Mouse (Mus musculus) retina, adult 2 months (tissue): ENCODE measurements at regions not wholly inside any gene's neighbourhood (a gene's known extent, or its start where the extent isn't known, plus 50 kb on each side); places are given as distances from the start of the nearest gene placed in this dataset.

Experiments
- DNase-seq: peaks from one replicate; pipeline ENCODE4 v3.0.0-alpha.2; 2012; ENCODE audit warnings: low read depth, low spot score

GRCm38 (mm10) chr11:7508861-7509260 lies 295.1 kb upstream of the Igfbp3 start:
- no peak for DNase-seq

DNA sequence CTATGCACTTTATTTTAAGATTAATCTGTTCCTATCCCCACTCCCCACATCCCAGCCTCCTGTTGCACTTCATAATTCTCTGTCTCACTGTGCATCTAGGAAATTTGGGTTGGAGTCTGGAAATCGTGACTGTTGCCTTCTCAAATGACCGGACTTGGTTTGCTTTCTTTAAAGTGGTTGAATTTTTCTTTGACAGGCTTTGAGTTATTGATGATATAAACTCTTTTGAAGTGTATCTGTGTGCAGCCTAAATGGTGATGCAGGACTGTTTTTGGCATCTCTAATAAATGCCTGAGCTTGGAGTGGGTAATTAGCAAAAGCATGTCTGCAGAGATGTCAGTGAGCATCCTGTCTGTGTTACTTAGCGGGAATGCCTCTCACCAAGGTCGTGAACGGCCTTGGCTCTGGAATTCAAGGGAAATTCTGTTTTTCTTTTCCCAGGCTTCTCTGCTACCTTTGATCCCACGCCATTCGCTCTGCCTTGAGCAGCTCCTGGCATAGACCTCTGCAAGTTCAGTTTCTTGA lies 292.8 kb upstream of the Igfbp3 start:
- no peak for DNase-seq

GRCm38 (mm10) chr11:7504651-7505321 lies 291.1 kb upstream of the Igfbp3 start:
- DNase-seq: no peak

GRCm38 (mm10) chr11:7502679-7503078 lies 289.0 kb upstream of the Igfbp3 start:
- DNase-seq: no peak

- DNase-seq: no peak
Measured at GRCm38 (mm10) chr11:7502045-7502444, 288.3 kb upstream of the Igfbp3 start.

DNA sequence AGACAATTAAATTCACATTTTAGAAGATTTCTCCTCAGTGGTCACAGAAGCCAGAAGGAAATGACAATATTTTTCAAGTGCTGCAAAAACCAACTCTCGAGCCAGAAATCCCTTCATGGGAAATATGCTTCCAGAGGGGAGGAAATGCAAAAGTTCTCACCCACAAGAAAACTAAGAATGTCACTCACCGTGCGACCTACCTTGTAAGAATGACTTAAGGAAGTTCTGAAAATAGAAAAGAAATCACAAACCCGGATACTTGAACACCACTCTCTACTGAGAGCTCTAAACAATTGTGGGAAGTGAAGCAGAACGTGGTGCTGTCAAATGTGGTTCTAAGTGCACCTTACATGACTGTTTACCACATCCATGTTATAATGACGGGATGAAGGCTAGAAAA lies 284.1 kb upstream of the Igfbp3 start:
- DNase-seq: no peak

DNA sequence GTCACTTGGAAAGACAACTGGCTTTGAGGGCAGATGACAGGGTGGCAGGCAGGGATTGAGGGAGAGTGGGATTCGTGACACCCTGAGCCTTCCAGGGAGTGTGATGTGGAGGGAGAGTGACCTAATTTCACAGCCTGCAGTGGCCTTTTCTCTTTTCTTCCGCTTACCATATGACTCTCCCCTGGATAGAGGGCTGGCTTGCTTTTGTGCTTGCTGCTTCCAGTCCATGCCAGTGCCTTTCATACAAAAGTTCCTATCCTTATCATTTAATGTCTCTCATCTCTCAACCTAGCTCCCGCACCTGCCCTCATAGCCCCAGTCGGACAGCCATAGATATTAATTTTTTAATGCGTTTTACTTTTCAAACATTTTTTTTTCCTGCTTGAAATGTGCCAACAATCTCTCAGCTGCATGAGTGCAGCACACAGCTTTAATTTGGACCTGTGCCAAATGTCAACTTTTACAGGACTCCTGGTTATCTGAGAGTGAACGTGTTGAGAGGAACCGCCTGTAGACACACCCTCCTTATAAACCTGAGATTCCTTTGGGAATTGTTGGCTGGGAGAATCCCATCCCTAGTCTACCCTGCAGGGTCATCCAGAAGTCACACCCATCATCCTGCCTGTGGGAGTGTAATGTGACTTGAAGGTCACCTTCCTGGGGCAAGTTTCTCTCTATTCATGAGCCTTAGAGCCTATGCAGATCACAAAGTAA lies 260.3 kb upstream of the Igfbp3 start:
- DNase-seq: no peak

DNA sequence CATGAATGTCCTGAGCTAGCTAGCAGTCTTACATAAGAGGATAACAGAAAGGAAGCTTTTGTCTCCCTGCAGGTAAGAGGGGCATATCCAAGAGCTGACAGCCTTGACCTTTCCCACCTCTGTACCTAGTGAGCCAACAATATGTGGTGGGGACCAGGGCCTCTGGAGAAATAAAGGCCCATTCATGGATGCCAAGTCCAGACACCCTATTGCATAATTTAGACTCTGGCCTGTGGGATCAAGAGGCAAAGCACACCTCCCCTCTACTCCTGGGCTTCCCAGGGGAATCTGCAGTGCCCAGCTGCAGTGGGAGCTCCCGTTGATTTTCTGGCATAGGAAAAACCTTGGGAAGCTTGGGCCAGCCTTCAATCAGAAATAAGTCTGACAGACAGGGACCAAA lies 251.8 kb upstream of the Igfbp3 start:
- DNase-seq: no peak

DNA sequence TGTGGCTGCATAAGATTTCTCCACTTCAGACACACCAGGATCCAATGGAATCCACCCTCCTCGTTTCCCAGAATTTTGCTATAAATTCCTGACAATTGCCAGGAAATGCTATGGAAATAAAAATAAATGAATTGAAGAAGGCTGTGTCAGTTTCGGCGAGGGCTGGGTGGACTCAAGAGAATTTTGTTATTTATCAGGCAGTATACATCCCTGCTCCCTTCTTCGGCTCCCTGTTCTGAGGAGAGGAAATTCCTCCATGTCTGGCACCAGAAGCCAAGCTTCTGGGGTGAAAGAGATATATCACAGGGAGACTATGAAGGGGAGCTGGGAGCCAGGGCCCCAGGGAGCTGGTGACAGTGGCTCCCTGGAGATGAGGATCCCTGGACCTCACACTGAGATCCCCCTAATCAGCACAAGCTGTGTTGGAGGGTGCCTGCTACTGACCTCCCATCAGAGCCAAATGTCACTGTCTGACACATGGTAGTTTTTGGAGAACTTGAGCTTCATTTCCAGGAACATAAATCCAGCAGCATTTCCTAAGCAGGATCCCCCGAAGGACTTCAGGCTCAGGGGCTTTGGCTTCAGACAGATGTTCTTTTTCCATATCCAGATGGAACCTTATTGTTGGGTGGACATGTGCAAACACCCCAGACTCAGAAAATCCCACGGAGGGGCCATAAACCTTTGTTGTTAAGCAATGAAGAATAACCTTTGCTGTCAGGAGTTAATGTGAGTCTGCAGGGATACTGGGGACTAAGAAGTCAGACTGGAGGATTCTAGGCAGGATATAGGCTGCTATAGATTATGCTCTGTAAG lies 248.4 kb upstream of the Igfbp3 start:
- no peak for DNase-seq

DNA sequence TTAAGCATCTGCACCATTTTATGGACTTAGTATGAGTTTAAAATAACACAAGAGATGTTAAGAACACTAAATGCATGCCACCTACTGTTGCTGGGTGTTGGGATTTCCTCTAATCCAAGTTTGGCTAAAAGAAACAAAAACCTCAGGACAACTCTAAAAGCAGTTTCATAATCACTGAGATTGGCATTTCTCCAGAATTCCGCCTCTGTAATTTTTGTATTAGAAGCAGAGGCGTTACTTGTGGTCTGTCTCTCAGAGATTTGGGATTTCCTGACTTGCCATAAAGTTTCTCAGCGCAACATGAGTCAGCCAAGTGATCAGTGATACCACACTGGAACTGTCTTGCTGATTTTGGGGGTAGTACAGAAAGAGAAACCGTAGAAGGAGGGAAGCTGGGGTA lies 238.0 kb upstream of the Igfbp3 start:
- no peak for DNase-seq

DNA sequence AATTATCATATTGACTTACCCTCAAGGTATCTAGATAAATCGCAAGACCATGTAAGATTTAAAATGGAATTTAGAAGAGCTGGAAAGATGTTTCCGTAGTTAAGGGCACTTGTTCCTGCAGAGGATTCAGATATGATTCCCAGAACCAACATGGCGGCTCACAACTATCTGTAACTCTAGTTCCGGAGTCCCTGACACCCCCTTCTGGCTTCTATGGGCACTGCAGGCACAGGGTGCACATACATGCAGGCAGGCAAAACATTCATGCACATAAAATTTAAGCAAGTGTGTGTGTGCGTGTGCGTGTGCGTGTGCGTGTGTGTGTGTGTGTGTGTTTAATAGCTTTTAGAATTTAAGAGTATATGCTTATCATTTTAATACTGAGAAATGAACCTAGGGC lies 230.8 kb upstream of the Igfbp3 start:
- DNase-seq: no peak

- no peak for DNase-seq
Measured at GRCm38 (mm10) chr11:7439276-7439675, 225.6 kb upstream of the Igfbp3 start.

- DNase-seq: no peak
Measured at GRCm38 (mm10) chr11:7434591-7434990, 220.9 kb upstream of the Igfbp3 start.

DNA sequence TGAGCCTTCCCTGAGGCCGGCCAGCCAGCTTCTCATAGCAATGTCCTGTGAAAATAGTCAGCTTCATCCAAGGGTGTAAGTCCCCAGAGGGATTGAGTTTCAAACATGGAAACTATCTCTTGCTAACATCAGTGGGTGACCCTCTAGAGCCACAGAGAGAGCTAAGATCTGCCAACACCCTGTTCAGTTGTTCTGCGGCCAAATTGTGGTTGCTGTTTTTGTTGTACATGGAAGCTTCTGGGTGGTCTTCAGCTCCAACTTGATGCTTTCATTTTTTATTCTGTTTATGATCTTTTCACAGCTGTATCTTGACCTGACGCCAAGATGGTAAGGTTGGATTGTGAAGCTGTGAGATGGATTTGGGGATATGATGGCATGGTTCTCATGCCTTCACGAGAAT lies 214.0 kb upstream of the Igfbp3 start:
- no peak for DNase-seq

GRCm38 (mm10) chr11:7425233-7425632 lies 211.5 kb upstream of the Igfbp3 start:
- DNase-seq: no peak

GRCm38 (mm10) chr11:7424082-7424471 lies 210.4 kb upstream of the Igfbp3 start:
- no peak for DNase-seq

- DNase-seq: no peak
Measured at GRCm38 (mm10) chr11:7423276-7424081, 209.8 kb upstream of the Igfbp3 start.

- DNase-seq: no peak
Measured at GRCm38 (mm10) chr11:7412631-7413030, 198.9 kb upstream of the Igfbp3 start.

DNA sequence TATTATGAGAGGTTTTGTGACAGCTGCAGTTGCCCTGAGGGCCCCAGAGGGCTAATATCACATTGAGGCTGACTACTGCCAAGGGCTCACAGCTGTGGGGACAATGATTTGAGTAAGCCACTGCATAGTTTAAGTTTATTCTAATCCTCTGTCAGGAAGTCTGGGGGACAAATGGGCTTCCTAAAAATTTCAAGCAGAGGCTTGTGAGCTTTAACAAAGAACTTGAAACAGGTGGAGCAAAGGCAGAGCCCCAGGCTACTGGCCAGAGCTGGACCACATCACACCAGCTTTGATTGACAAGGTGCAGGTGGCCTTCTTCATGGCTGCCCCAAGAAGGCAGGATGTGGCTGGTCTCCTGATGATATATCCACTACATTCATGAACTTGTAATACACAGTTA lies 195.3 kb upstream of the Igfbp3 start:
- DNase-seq: no peak

- no peak for DNase-seq
Measured at GRCm38 (mm10) chr11:7404666-7405065, 190.9 kb upstream of the Igfbp3 start.

- no peak for DNase-seq
Measured at GRCm38 (mm10) chr11:7371835-7372234, 158.1 kb upstream of the Igfbp3 start.

DNA sequence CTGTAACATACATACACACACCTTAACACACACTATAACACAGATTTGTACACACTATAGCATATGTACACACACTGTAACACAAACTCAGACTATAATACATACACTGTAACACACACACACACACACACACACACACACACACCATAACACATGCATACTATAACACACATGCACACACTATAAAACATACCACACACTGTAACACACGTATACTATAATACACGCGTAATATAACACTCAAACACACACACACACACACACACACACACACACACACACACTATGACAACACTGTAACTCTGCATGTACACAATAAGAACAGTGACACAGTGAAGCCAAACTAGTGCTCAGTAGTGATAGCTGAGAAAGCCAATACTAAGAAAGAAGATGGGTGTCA lies 147.7 kb upstream of the Igfbp3 start:
- DNase-seq: no peak
